Mouse (Mus musculus) G1E-ER4 (cell line): ENCODE measurements around the gene Fli1. TPM values are rescaled to one million over a fixed set of nuclear protein-coding genes. Genes with fewer than 3 reads are reported as not detected.

Experiments used
- GATA1 ChIP-seq: IDR thresholded peaks from one replicate; pipeline ENCODE4 v1.8.0; 2012; ENCODE audit warnings: low read length, inconsistent platforms
- polyA plus RNA-seq: library from polyadenylated mRNA; stranded (reverse); fragments of >175 nt; gene quantifications from 2 replicates; pipeline ENCODE4 v1.2.3, GENCODE M21; 2012

The Fli1 gene
- 8.3 and 8.9 TPM in 2 replicates for polyA plus RNA-seq

GRCm38 (mm10) chr9:32542212-32543039 lies at the start of gene Fli1:
Gene Fli1, minus strand, starts transcription at chr9:32542861.
- no peak for TF ChIP-seq GATA1

GRCm38 (mm10) chr9:32591732-32592582 lies 49.3 kb upstream of the Fli1 start:
- no peak for TF ChIP-seq GATA1

GRCm38 (mm10) chr9:32590571-32590970 lies 47.9 kb upstream of the Fli1 start:
- no peak for TF ChIP-seq GATA1

GRCm38 (mm10) chr9:32589900-32590299 lies 47.2 kb upstream of the Fli1 start:
- no peak for TF ChIP-seq GATA1

GRCm38 (mm10) chr9:32585357-32585756 lies 42.7 kb upstream of the Fli1 start:
- no peak for TF ChIP-seq GATA1

GRCm38 (mm10) chr9:32583905-32584304 lies 41.2 kb upstream of the Fli1 start:
- TF ChIP-seq GATA1 = no peak

- no peak for TF ChIP-seq GATA1
These were observed 39.4 kb upstream of the Fli1 start for GRCm38 (mm10) chr9:32581851-32582573.

GRCm38 (mm10) chr9:32578411-32578810 lies 35.8 kb upstream of the Fli1 start:
- TF ChIP-seq GATA1 = no peak

- TF ChIP-seq GATA1 = no peak
These were observed 31.0 kb upstream of the Fli1 start for GRCm38 (mm10) chr9:32573638-32574037.

GRCm38 (mm10) chr9:32571676-32572075 lies 29.0 kb upstream of the Fli1 start:
- TF ChIP-seq GATA1 = no peak

- TF ChIP-seq GATA1 = no peak
These were observed 27.9 kb upstream of the Fli1 start for GRCm38 (mm10) chr9:32570547-32570946.

GRCm38 (mm10) chr9:32569261-32569660 lies 26.6 kb upstream of the Fli1 start:
- TF ChIP-seq GATA1 = no peak

- no peak for TF ChIP-seq GATA1
These were observed 24.9 kb upstream of the Fli1 start for GRCm38 (mm10) chr9:32567603-32568002.

- no peak for TF ChIP-seq GATA1
These were observed 22.6 kb upstream of the Fli1 start for GRCm38 (mm10) chr9:32565309-32565708.

- TF ChIP-seq GATA1 = no peak
These were observed 20.2 kb upstream of the Fli1 start for GRCm38 (mm10) chr9:32562837-32563236.

- TF ChIP-seq GATA1 = no peak
These were observed 19.7 kb upstream of the Fli1 start for GRCm38 (mm10) chr9:32562409-32562808.
